Mouse (Mus musculus): Measurements from ENCODE around the gene Cyp8b1. TPM values are rescaled to one million over a fixed set of nuclear protein-coding genes. Genes with fewer than 3 reads are reported as not detected.

Cyp8b1 gene
- polyA plus RNA-seq, 1 experiment from 2014 or later: not detected

- Histone ChIP-seq H3K4me1 (ENCODE audit: control insufficient read depth, insufficient read depth, low read length) (no peaks in the 10 kb centered on the region), H3K36me3 (ENCODE audit: control insufficient read depth, insufficient read depth, low read length) (no peaks in the 10 kb centered on the region), H3K9ac (ENCODE audit: low read length) (no peak overlapping the region), H3K27ac (ENCODE audit: low read depth, low read length) (no peak overlapping the region), H3K4me2 (no peak overlapping the region), H3K4me3 (ENCODE audit: low read depth, low read length) (no peak overlapping the region), H3K27me3 (ENCODE audit: control insufficient read depth, insufficient read depth, low read length) (no peaks in the 10 kb centered on the region), H3K9me3 (ENCODE audit: control insufficient read depth, low read length) (no peaks in the 10 kb centered on the region)
- ATAC-seq (ENCODE audit: low FRiP score): no peak
- DNase-seq (ENCODE audit: low spot score, missing footprints): peak; percentile 28
- WGBS: 87% methylated on average over 6 of the region's 6 CpGs
These were observed 47.9 kb downstream of the Cyp8b1 start for GRCm38 (mm10) chr9:121868236-121868635.

GRCm38 (mm10) chr9:121867632-121868031, 48.5 kb downstream of the Cyp8b1 start:
- H3K27me3 ChIP-seq (ENCODE audit: control insufficient read depth, insufficient read depth, low read length): no peaks in the 10 kb centered on the region
- ATAC-seq (ENCODE audit: low FRiP score) (no peak), DNase-seq (ENCODE audit: low spot score, missing footprints) (peak; percentile 28)
- H3K36me3 ChIP-seq (ENCODE audit: control insufficient read depth, insufficient read depth, low read length): no peaks in the 10 kb centered on the region
- 96% methylated on average over 6 of the region's 6 CpGs for WGBS
- no peak overlapping the region for H3K4me3 ChIP-seq (ENCODE audit: low read depth, low read length)
- no peak overlapping the region for H3K27ac ChIP-seq (ENCODE audit: low read depth, low read length)
- no peak overlapping the region for H3K4me2 ChIP-seq
- H3K9ac ChIP-seq (ENCODE audit: low read length): no peak overlapping the region
- no peaks in the 10 kb centered on the region for H3K4me1 ChIP-seq (ENCODE audit: control insufficient read depth, insufficient read depth, low read length)
- no peaks in the 10 kb centered on the region for H3K9me3 ChIP-seq (ENCODE audit: control insufficient read depth, low read length)

- no peaks in the 10 kb centered on the region for H3K4me1 ChIP-seq (ENCODE audit: control insufficient read depth, insufficient read depth, low read length)
- WGBS: 52% methylated on average over 3 of the region's 3 CpGs
- H3K27me3 ChIP-seq (ENCODE audit: control insufficient read depth, insufficient read depth, low read length): no peaks in the 10 kb centered on the region
- no peak overlapping the region for H3K4me3 ChIP-seq (ENCODE audit: low read depth, low read length)
- no peak overlapping the region for H3K27ac ChIP-seq (ENCODE audit: low read depth, low read length)
- no peak for ATAC-seq (ENCODE audit: low FRiP score)
- no peak overlapping the region for H3K9ac ChIP-seq (ENCODE audit: low read length)
- H3K36me3 ChIP-seq (ENCODE audit: control insufficient read depth, insufficient read depth, low read length): no peaks in the 10 kb centered on the region
- no peak overlapping the region for H3K4me2 ChIP-seq
- H3K9me3 ChIP-seq (ENCODE audit: control insufficient read depth, low read length): no peaks in the 10 kb centered on the region
- peak; percentile 54 for DNase-seq (ENCODE audit: low spot score, missing footprints)
These were observed 50.6 kb downstream of the Cyp8b1 start for GRCm38 (mm10) chr9:121865425-121866008.

- H3K27me3 ChIP-seq (ENCODE audit: control insufficient read depth, insufficient read depth, low read length): no peaks in the 10 kb centered on the region
- no peak overlapping the region for H3K27ac ChIP-seq (ENCODE audit: low read depth, low read length)
- WGBS: 76% methylated on average over 4 of the region's 4 CpGs
- no peak for ATAC-seq (ENCODE audit: low FRiP score)
- H3K4me1 ChIP-seq (ENCODE audit: control insufficient read depth, insufficient read depth, low read length): no peaks in the 10 kb centered on the region
- no peaks in the 10 kb centered on the region for H3K9me3 ChIP-seq (ENCODE audit: control insufficient read depth, low read length)
- no peak overlapping the region for H3K9ac ChIP-seq (ENCODE audit: low read length)
- DNase-seq (ENCODE audit: low spot score, missing footprints): no peak
- no peaks in the 10 kb centered on the region for H3K36me3 ChIP-seq (ENCODE audit: control insufficient read depth, insufficient read depth, low read length)
- H3K4me2 ChIP-seq: no peak overlapping the region
- no peak overlapping the region for H3K4me3 ChIP-seq (ENCODE audit: low read depth, low read length)
These were observed 51.3 kb downstream of the Cyp8b1 start for GRCm38 (mm10) chr9:121864837-121865236.

Other genes with a start within 250 kb of the Cyp8b1 start
- gene Sec22c, start 210.8 kb downstream of the Cyp8b1 start, polyA plus RNA-seq (2014; fragmentation: Nextera tagmentation; extraction: Ambion mirVana): 16.9 and 18.2 TPM in 2 replicates
- 100 and 106 TPM in 2 replicates for gene Ss18l2, start 206.0 kb downstream of the Cyp8b1 start, polyA plus RNA-seq (2014; fragmentation: Nextera tagmentation; extraction: Ambion mirVana)
- 61.6 and 70.4 TPM in 2 replicates for gene Nktr, start 197.1 kb downstream of the Cyp8b1 start, polyA plus RNA-seq (2014; fragmentation: Nextera tagmentation; extraction: Ambion mirVana)
- gene Zfp651, start 157.0 kb downstream of the Cyp8b1 start, polyA plus RNA-seq (2014; fragmentation: Nextera tagmentation; extraction: Ambion mirVana): 5.0 and 5.9 TPM in 2 replicates
- gene Klhl40, start 138.7 kb downstream of the Cyp8b1 start, polyA plus RNA-seq (2014; fragmentation: Nextera tagmentation; extraction: Ambion mirVana): 0.11 and 0.16 TPM in 2 replicates
- gene Hhatl, start 123.8 kb downstream of the Cyp8b1 start, polyA plus RNA-seq (2014; fragmentation: Nextera tagmentation; extraction: Ambion mirVana): not detected in 2 replicates
- 1.5 and 2.0 TPM in 2 replicates for gene Ccdc13, start 76.8 kb downstream of the Cyp8b1 start, polyA plus RNA-seq (2014; fragmentation: Nextera tagmentation; extraction: Ambion mirVana)
- 159 and 170 TPM in 2 replicates for gene Higd1a, start 57.9 kb downstream of the Cyp8b1 start, polyA plus RNA-seq (2014; fragmentation: Nextera tagmentation; extraction: Ambion mirVana)
- gene Ackr2, start 17.9 kb downstream of the Cyp8b1 start, polyA plus RNA-seq (2014; fragmentation: Nextera tagmentation; extraction: Ambion mirVana): 1.6 and 1.7 TPM in 2 replicates
- 0.23 and 0.52 TPM in 2 replicates for gene Fam198a, start 34.7 kb upstream of the Cyp8b1 start, polyA plus RNA-seq (2014; fragmentation: Nextera tagmentation; extraction: Ambion mirVana)
- 8.9 and 9.7 TPM in 2 replicates for gene Pomgnt2, start 80.8 kb upstream of the Cyp8b1 start, polyA plus RNA-seq (2014; fragmentation: Nextera tagmentation; extraction: Ambion mirVana)
- 24.9 and 26.1 TPM in 2 replicates for gene Snrk, start 201.0 kb upstream of the Cyp8b1 start, polyA plus RNA-seq (2014; fragmentation: Nextera tagmentation; extraction: Ambion mirVana)